Mouse (Mus musculus): ENCODE data around the gene Col6a6.

Gene Col6a6

DNA sequence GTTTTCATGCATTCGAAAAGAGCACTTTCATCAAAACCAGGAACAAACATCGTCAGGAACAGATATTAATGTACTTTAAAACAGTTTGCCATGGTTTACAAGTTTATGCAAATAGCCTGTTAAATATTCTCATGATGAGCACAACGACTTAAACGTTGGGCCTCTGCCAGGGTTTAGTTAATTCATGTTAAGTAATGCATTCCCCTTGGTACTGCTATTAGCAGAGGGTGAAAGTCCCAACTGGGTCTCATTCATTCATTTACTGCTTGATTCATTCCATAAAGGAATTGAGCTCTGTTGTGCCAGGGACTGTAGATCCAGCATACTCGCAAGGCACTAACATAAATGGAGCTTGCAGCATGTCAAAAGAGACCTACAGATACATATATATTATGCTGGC lies 92.8 kb downstream of the Col6a6 start:
- DNase-seq: no peak

DNA sequence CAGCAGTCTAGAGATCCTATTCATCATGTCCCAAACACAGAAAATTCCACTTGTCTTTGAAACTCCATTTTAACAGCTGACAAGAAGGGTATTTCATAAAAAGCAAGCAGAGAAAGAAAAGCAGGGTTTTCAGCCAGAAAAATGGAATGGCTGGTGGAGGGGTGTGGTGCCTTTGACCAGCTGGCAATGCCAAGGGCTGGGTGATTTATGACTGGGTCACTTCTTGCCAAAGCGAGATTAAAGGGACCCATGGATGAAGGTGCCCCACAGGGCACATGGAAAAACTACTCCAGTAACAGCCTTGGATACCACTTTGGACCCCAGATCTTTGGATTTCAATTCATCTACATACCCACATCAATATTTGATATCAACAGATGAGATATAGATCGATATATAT lies 93.3 kb downstream of the Col6a6 start:
- no peak for DNase-seq

- DNase-seq: no peak
These were observed 96.0 kb downstream of the Col6a6 start for GRCm38 (mm10) chr9:105731976-105732375.

DNA sequence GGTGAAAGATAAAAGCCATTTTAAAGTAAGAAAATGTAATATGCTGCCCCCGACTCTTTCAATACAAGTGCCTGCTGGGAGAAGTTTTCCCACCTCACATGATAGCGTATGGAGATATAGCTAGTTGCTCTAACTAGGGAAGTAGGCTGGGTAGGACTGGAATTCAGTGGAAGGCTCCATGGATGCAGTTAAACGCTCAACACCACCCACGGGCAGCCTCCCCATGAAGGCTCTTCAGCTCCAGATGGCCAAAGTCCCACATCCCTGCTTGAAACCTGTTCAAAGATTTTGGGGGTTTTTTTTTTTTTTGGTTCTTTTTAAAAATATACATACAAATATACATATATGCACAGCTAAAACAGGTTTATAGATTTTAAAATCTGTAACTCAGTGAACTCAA lies 107.5 kb downstream of the Col6a6 start:
- no peak for DNase-seq

- no peak for DNase-seq
These were observed 108.0 kb downstream of the Col6a6 start for GRCm38 (mm10) chr9:105719851-105720395.

GRCm38 (mm10) chr9:105719367-105719766 lies 108.6 kb downstream of the Col6a6 start:
- no peak for DNase-seq

- no peak for DNase-seq
These were observed 115.9 kb downstream of the Col6a6 start for GRCm38 (mm10) chr9:105712049-105712448.

DNA sequence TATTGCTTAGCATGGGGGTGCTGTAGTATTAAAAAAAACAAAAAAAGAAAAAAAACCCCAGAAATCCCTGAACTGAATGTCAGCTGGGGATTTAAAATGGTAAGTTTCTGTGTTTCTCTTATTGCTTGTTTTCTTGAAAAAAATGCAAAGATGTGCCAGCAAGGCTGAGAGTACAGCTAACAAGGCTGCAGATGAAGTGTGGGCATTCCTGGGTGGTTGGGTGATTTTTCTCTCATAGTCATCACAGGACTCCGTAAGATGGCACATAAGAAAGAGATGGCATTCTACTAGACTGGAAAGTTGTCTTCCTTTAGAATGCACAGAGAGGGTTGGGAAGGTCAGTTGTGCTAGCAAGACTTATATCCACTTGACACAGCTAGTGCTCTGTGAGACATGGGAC lies 122.9 kb downstream of the Col6a6 start:
- no peak for DNase-seq

DNA sequence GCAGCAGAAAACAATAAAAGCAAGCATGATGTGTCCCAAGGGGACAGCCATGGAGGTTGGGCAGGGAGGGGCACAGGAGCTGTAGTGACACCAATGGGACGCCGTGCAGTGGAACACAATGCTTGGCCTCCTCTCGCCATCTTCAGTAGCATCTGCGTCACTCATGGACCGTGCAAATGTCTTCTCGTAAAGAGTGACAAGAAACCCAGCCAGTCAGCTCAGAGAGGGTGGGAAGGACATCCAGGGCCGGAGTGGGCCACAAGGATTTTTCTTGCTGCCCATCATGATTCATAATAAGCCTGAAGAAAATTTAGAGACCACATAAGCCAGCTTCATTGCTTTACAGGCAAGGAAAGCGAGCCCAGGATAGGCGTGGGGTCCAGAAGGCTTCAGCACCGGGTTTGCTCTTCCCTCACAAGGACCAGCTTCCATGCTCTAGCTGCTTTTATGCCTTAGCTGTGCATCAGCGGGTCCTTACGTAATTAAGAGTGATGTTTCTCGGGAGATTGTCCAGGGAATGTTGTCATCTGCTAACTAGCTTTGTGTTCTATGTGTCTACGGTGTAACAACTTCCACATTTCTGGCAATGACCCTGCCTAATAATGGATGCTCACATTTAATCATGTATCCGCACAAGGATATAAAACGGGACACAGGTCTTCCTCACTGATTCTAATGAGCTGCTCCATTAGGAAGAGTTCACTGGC lies 123.6 kb downstream of the Col6a6 start:
- DNase-seq: peak; percentile 16 to 33

- DNase-seq: no peak
These were observed 126.0 kb downstream of the Col6a6 start for GRCm38 (mm10) chr9:105701966-105702365.

DNA sequence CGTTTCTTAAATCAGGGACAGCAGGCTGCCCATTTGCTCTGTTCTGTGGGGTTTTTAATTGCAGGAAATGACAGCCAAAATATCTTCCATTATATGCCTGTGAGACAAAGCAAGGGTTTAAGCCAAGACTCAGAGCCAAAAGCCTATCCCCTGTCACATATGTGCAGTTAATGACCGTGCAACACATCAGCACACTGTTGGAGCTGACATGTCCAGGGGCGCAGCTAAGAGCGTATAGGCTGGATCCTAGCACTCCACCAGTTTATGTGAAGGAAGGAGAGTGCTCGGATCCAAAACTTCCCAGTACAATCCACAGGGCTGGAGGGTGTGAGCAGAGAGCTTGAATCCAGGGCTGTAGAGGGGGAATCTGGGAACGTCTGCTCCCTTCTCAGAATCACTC lies 127.3 kb downstream of the Col6a6 start:
- no peak for DNase-seq

DNA sequence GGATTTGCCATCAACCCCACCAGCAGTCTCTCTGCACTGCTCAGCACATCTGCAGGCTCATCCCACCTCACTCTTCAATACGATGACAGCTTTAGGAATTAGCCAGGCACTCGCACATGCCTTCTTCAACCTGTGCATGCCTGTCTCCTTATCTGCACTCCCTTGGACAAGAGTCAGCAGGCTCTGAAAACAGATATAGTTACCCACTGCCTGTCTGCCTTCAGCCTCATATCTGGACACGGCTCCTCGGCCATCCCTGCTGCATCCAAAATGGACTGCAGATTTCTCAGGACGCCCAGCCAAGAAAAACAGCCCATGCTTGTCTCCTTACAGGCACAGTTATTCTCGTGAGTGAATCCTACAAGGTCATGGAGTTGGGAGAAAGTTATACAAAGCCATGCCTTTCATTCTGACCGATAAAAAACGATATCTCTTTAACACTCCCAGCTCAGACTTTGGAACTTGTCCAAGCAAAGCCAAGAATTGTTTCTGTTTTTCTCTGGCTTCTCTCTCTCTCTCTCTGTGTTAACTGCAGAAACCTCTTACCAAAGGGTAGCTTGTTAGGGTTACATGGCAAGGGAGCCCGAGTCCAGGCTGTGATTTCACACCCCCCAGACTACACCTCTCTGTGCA lies 130.1 kb downstream of the Col6a6 start:
- DNase-seq: no peak

GRCm38 (mm10) chr9:105696818-105697564 lies 131.0 kb downstream of the Col6a6 start:
- DNase-seq: no peak

- peak; percentile 67 to 85 for DNase-seq
These were observed 134.1 kb downstream of the Col6a6 start for GRCm38 (mm10) chr9:105693854-105694253.

DNA sequence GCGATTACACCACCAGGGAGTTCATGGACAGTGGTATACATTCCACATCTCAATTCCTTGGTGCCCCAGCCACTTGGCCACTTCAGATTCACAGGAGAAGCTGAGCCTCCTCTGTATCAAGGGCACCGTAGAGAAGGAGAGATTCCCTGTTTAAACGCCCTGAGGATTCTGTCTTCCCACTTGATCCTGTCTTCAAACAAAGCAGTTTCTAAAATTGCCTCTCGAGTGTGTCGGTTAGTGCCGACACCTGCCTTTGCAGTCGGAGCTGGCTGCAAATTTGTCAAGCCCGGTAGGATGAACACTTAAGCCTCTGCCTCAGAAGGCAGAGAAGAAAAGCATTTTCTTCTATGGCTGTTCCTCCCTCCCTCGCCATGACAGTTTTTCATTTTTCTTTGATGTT lies 134.9 kb downstream of the Col6a6 start:
- DNase-seq: no peak

GRCm38 (mm10) chr9:105692472-105692871 lies 135.5 kb downstream of the Col6a6 start:
- DNase-seq: no peak

DNA sequence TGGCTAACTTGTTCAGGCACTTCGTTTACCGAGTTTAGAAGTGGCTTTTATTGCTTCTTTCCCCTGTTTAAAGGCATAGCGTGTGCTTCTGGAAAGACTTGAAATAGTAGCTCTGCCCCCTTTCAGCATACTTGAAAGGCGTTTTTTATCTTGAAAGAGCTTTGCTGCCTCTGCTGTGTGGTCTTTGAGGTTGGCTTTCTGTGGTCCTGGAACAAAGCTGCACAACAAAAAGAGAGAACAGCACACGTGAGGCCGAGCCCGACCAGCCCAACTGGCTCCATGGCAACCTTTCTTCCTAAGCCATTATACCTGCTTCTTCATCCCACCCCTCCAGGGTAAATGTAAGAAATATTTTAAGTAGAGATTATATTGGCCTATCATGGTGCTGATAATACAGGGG lies 138.5 kb downstream of the Col6a6 start:
- no peak for DNase-seq

GRCm38 (mm10) chr9:105684549-105685165 lies 143.3 kb downstream of the Col6a6 start:
- DNase-seq: no peak

GRCm38 (mm10) chr9:105681386-105681785 lies 146.6 kb downstream of the Col6a6 start:
- no peak for DNase-seq

DNA sequence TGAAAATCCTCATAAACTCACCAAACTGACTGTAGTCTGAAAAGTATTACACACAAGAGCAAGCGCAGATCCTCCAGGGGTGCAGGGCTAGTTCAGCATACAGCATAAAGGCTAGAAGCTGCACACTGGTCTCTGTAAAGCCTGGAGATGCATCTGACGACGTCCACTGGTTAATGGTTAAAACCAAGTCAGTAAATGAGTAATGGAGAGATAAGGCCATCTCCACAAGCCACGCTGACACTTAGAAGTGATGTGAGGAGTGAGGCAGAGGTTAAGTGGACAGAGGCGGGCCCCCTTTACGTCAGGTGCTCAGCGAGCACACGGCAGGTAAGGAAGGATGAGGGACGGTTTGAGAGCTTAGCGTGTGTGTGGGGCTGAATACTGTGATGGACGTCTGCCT lies 152.0 kb downstream of the Col6a6 start:
- no peak for DNase-seq

GRCm38 (mm10) chr9:105672032-105672431 lies 155.9 kb downstream of the Col6a6 start:
- DNase-seq: no peak

DNA sequence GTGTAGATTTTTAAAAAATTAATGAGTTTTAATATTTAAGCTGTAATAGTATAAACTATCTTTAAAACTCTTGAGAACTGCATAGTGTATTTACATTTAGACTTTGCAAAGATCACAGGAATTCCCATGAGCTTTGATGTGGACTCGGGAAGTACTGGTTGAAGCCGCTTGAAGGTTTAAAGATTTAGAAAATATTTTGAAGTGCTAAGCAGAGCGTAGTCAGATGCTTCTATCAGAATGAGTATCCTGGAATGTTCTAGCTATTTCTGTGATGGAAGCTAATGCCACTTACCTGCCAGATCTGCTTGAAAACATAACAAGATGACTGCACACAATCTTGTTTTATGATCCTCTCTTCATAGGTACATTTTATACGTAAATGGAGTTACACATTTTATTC lies 157.0 kb downstream of the Col6a6 start:
- DNase-seq: no peak

GRCm38 (mm10) chr9:105665269-105665668 lies 162.7 kb downstream of the Col6a6 start:
- no peak for DNase-seq
